Mouse (Mus musculus): Measurements from ENCODE around the gene Zfp207. TPM values are rescaled to one million over a fixed set of nuclear protein-coding genes. Genes with fewer than 3 reads are reported as not detected.
"Not testable (repeated sequence)": the region's sequence is repeated elsewhere in the genome, so short reads cannot be mapped to it uniquely, and the experiment has no call there.

The Zfp207 gene
- total RNA-seq, 2 experiments from 2014 or later, result 68.8 to 91.9 TPM

DNA sequence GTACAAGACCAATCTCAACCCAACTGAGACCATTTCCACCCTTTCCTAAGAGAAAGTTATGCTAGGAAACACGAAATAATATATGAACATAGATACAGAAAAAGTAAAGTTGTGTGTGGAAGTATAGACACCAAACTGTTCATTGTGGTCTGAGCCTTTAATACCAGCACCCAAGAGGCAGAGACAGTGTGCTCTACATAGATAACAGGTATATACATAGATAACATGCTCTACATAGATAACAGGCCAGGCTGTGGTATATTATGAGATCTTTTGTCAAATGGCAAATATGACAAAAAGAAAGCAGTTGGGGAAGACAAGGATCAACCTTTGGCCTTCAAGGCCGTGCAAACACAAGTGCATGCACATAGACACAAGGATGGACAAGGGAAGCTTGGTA, 27.3 kb downstream of the Zfp207 start:
- no peak for DNase-seq

GRCm38 (mm10) chr11:80417085-80417484, 34.0 kb downstream of the Zfp207 start:
- DNase-seq, result no peak

DNA sequence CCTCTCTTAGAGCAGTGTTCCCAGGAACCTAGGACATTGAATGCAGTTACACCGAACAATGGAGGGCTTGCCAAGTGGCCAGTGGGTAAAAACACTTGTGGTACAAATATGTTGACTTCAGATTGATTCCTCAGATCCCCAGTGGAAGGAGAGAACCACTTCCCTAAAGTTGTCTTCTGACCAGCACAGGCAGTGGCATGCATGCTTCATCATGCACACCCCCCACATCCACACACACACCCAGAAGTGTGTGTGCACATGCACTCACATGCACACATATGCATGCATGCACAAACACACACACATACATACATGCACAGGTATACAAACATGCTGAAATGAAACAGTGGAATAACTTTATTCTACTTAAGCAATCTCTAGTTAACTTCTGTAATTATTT, 36.7 kb downstream of the Zfp207 start:
- DNase-seq, result no peak

DNA sequence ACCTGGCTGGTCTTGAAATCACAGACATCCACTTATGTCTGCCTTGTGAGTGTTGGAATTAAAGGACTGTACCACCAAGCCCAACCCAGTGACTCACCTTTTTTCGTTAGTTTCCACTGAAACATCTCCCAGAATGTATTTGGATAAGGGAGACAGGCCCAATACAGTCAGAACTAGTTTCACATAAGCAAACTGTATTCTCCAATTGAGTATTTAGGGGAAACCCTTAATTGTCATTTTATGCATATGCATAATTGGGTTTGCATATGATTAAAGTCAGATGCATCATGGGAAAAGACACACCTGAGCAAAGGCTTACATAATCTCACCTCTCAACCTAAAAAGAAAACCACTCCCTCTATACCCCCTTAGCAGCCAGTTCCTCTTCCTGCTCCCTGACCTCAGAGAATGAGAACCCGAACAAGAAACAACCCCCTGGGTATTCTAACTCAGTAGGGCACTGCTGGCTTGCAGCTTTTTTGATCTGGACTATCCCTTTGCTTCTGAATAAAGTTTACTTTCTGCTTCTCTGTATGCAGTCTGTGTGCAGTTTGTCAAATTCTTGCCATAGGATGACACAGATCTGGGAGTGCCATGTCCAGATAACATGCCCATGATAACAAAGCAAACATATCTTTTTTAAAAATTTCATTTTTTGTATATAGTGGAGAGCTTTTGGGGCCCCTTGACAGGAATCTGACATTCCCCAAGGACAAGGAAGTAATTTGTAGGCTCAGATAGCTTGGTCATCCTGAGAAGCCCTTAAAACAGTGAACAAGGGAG, 37.3 kb downstream of the Zfp207 start:
- no peak for DNase-seq

GRCm38 (mm10) chr11:80421421-80422047, 38.5 kb downstream of the Zfp207 start:
- no peak for DNase-seq

GRCm38 (mm10) chr11:80424691-80425090, 41.6 kb downstream of the Zfp207 start:
- DNase-seq, result no peak

- DNase-seq, result no peak
Measured at GRCm38 (mm10) chr11:80425247-80425778, 42.2 kb downstream of the Zfp207 start.

- not testable (repeated sequence) for DNase-seq
Measured at GRCm38 (mm10) chr11:80426029-80426813, 43.1 kb downstream of the Zfp207 start.

DNA sequence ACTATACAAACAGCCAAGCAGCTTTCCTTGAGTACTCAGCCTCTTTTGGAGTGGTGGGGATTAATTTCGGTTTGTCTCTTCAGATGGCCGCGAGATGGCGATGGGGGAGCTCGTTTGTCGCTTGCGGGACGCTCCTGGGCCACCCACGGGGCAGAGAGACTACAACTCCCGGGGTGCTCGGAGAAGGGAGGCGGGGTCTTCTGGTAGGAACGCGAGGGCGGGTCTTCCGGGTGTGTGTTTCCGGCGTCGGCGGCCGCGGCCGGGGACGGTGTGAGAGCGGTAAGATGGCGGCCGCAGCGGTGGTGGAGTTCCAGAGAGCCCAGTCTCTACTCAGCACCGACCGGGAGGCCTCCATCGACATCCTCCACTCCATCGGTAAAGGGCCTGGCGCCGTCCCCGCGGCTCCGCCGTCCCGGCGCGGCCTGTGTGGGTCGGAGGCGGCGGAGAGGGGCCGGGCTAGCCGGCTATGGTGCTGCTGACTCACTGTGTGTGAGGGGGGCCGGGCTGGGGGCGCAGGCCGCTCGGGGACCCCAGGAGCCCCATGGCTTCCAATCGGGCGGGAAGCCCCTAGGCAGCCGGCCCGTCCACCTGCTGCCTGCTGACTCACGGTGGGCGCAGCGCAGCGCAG, 45.4 kb downstream of the Zfp207 start, which contains the start of gene Psmd11:
Gene Psmd11, plus strand, starts transcription at position 235 of the 628 bp plus-strand sequence.
- DNase-seq, result peak; percentile 93

DNA sequence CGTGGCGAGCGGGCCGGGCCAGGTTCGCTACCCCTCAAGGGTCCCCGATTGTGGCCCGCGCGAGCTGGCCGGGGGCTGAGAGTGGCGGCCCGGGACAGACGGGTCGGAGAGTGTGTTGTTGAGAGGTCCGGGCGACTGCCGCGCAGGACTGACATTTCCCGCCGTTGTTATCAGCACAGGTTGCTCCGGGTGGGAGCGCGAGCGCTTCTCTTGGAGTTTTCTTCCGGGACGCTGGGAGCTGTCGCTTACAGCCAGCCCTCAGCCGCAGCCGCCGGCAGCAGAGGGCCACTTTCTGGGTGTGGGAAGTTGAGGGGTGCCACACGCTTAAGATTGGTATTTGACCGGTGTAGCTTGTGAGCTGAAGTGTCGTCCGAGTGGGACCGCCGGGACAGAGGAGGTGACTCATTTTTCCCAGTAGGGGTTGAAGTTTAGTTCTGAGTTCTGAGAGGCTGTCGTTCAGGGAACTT, 46.0 kb downstream of the Zfp207 start:
- no peak for DNase-seq

DNA sequence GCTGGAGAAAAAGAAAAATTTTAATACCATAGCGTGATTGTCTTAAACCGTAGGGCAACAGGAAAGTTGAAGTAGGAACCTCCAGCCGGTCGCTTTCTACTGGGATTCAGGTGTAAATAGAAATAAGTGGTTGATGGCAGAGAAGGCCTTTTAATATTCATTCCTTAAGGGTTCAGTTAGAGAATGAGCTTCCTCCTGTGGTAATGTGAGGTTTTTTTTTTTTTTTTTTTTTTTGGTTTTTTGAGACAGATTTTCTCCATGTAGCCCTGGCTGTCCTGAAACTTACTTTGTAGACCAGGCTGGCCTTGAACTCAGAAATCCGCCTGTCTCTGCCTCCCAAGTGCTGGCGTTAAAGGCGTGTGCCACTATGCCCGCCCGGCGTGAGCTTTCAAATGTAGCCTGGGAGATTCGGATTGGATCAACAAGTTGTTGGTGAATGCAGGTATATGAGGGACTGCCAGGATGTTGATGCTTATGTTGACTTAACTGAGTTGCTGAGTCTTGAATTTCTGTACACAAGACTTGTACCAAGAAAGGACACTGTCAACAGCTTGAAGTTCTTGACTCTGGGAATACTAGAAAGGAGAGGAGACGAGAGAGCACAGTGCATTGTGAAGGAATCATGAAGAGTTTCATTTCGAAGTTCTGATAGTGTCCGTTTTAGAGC, 46.6 kb downstream of the Zfp207 start:
- DNase-seq, result no peak

GRCm38 (mm10) chr11:80430366-80430910, 47.4 kb downstream of the Zfp207 start:
- no peak for DNase-seq

GRCm38 (mm10) chr11:80446916-80447315, 63.8 kb downstream of the Zfp207 start:
- no peak for DNase-seq

- DNase-seq, result no peak
Measured at GRCm38 (mm10) chr11:80449859-80450258, 66.8 kb downstream of the Zfp207 start.

- no peak for DNase-seq
Measured at GRCm38 (mm10) chr11:80452242-80452641, 69.2 kb downstream of the Zfp207 start.

- DNase-seq, result no peak
Measured at GRCm38 (mm10) chr11:80453198-80453597, 70.1 kb downstream of the Zfp207 start.

Other genes with a start within 250 kb of the Zfp207 start
- gene Tefm, start 241.1 kb upstream of the Zfp207 start, total RNA-seq (2021), result 10 to 100 TPM; 21.0 to 22.2 TPM
- gene Adap2, start 229.2 kb upstream of the Zfp207 start, total RNA-seq (2021), result 1 to 10 TPM; 6.9 to 9.3 TPM
- gene Rnf135, start 199.4 kb upstream of the Zfp207 start, total RNA-seq (2021), result 1 to 10 TPM; 4.0 to 6.6 TPM
- 10 to 100 TPM; 45.4 to 50.6 TPM for gene Rhot1, start 174.3 kb upstream of the Zfp207 start, total RNA-seq (2021)
- 10 to 100 TPM; 11.3 to 14.0 TPM for gene Rhbdl3, start 82.4 kb upstream of the Zfp207 start, total RNA-seq (2021)
- 10 to 100 TPM; 25.5 to 25.9 TPM for gene 5730455P16Rik, start 5.2 kb upstream of the Zfp207 start, total RNA-seq (2021)
- gene Psmd11, start 45.3 kb downstream of the Zfp207 start, total RNA-seq (2021), result 100 to 1,000 TPM; 121 to 126 TPM
- gene Cdk5r1, start 93.7 kb downstream of the Zfp207 start, total RNA-seq (2021), result 1 to 10 TPM; 5.5 to 7.2 TPM

All from gastrocnemius, postnatal 10 days (tissue).